Mouse (Mus musculus): ENCODE results near the gene Kifap3. TPM values are rescaled to one million over a fixed set of nuclear protein-coding genes. Genes with fewer than 3 reads are reported as not detected.

Gene Kifap3
- polyA plus RNA-seq, 1 experiment from 2014 or later, result 146 TPM

DNA sequence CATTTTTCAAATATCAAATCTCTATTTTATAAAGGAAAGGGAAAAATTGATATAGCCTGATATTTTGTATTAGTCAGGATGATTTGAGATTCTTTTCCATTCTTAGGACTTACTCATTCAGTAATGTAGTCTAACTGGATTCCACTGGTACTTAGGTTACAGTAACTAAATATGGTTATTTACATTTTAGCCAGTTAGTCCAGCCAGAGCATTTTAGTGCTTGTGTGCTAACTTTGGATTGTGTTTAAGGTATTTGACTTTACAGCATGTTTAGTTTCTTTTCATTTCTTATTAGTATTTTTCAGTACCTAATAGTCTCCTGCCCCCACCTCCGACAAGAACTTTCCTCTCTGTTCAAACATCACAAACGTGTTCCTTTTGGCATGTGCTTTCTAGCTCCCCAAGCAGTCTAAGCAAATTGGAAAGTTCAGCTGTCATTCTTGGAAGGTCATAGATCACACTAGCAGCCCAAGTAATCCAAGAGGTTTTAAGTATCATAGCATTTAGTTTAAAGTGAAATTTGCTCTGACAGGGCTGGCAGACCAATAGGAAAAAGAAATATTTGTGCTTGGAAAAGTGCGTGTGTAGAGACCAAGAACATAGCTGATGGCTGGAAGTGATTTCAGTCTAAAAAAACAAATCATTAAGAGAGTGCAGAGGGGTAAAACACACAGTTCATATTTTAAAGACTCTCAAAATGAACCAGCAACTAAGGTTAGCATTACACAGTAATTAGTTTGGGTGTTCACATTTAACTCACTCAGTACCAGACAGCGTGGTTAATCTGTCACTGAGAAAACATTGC lies 127.8 kb downstream of the Kifap3 start:
- no peak for DNase-seq
- Histone ChIP-seq H3K4me3 (replicated peaks; ENCODE audit: low read depth, low read length) (no peak overlapping the region), H3K27me3 (ENCODE audit: control insufficient read depth, insufficient read depth, low read length) (no peaks in the 10 kb centered on the region), H3K27ac (replicated peaks; ENCODE audit: low read depth, low read length) (no peak overlapping the region), H3K4me1 (ENCODE audit: control insufficient read depth, insufficient read depth, low read length) (no peaks in the 10 kb centered on the region), H3K36me3 (ENCODE audit: control insufficient read depth, insufficient read depth, low read length) (no peaks in the 10 kb centered on the region), H3K9me3 (ENCODE audit: control insufficient read depth, low read length) (no peaks in the 10 kb centered on the region), H3K4me2 (ENCODE audit: low read length) (no peak overlapping the region), H3K9ac (replicated peaks; ENCODE audit: low read length) (no peak overlapping the region)
- 84% methylated on average over 4 of the region's 4 CpGs for WGBS
- ATAC-seq (ENCODE audit: low FRiP score, low TSS enrichment), result no peak

DNA sequence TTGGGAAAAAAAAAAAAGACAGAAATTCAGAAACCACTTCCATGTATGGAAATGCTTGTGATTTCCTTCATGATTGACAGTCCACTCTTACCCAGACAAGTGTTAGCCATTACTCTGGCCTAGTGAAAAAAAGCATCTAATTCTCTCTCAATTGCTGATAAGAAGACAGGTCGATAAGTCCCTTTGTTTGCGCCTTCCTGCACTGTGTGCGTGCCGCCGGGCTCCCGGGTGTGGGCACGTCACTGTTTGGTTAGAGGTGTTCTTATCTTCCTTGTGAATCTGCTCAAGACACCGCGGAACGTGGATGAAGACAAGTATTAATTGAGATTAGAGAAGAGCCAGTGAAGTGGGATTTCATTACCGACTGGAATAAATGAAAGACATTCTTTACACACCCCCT lies 129.0 kb downstream of the Kifap3 start:
- ATAC-seq (ENCODE audit: low FRiP score, low TSS enrichment) (no peak), DNase-seq (peak; percentile 12)
- no peak overlapping the region for H3K9ac ChIP-seq (replicated peaks; ENCODE audit: low read length)
- H3K27me3 ChIP-seq (ENCODE audit: control insufficient read depth, insufficient read depth, low read length), result no peaks in the 10 kb centered on the region
- 0 out of 2 replicates have a peak, but pooled peaks cover 6% of the 10 kb centered on the region for H3K36me3 ChIP-seq (ENCODE audit: control insufficient read depth, insufficient read depth, low read length)
- WGBS, result 60% methylated on average over 11 of the region's 11 CpGs
- H3K27ac ChIP-seq (replicated peaks; ENCODE audit: low read depth, low read length), result no peak overlapping the region
- no peak overlapping the region for H3K4me2 ChIP-seq (ENCODE audit: low read length)
- no peaks in the 10 kb centered on the region for H3K9me3 ChIP-seq (ENCODE audit: control insufficient read depth, low read length)
- H3K4me1 ChIP-seq (ENCODE audit: control insufficient read depth, insufficient read depth, low read length), result no peaks in the 10 kb centered on the region
- no peak overlapping the region for H3K4me3 ChIP-seq (replicated peaks; ENCODE audit: low read depth, low read length)

DNA sequence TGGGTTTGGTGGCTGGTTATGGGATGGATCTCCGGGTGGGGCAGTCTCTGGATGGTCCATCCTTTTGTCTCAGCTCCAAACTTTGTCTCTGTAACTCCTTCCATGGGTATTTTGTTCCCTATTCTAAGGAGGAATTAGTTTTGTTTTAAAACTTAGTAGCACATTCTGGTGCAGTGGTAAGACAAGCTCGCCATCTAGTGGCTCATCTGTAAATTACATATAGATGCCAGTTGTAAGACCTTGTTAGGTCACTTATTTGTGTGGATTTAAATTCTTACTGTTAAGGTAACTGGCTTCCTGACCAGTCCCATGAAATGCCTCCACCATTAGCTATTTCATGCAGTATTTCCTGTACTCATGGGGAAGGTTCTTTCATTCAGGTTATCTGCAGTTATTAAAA lies 131.0 kb downstream of the Kifap3 start:
- Histone ChIP-seq H3K9me3 (ENCODE audit: control insufficient read depth, low read length) (no peaks in the 10 kb centered on the region), H3K9ac (replicated peaks; ENCODE audit: low read length) (no peak overlapping the region), H3K27ac (replicated peaks; ENCODE audit: low read depth, low read length) (no peak overlapping the region), H3K4me3 (replicated peaks; ENCODE audit: low read depth, low read length) (no peak overlapping the region), H3K36me3 (ENCODE audit: control insufficient read depth, insufficient read depth, low read length) (0 out of 2 replicates have a peak, but pooled peaks cover 8% of the 10 kb centered on the region), H3K27me3 (ENCODE audit: control insufficient read depth, insufficient read depth, low read length) (no peaks in the 10 kb centered on the region), H3K4me1 (ENCODE audit: control insufficient read depth, insufficient read depth, low read length) (no peaks in the 10 kb centered on the region), H3K4me2 (ENCODE audit: low read length) (no peak overlapping the region)
- peak; percentile 85 for DNase-seq
- ATAC-seq (ENCODE audit: low FRiP score, low TSS enrichment), result no peak
- WGBS, result 8% methylated on average over 2 of the region's 2 CpGs

DNA sequence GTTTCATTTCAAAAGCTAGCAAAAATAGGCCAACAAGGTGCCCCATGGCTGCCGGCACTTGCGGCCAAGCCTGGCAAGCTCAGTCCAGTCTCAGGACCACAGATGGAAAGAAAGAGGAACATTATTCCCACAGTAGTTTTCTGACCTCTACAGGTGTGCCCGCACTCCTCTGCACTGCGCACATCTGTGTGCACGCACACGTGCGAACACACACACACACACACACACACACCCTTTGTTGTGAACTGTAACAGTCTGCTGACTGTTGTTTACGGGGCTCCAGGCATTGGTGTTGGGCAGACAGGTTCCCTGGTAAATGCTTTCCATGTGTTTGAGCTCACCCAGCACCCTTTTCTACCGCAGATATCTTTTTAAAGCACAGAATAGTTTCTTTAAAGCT lies 131.4 kb downstream of the Kifap3 start:
- H3K4me3 ChIP-seq (replicated peaks; ENCODE audit: low read depth, low read length), result no peak overlapping the region
- no peak overlapping the region for H3K4me2 ChIP-seq (ENCODE audit: low read length)
- H3K27me3 ChIP-seq (ENCODE audit: control insufficient read depth, insufficient read depth, low read length), result no peaks in the 10 kb centered on the region
- H3K9ac ChIP-seq (replicated peaks; ENCODE audit: low read length), result no peak overlapping the region
- no peak overlapping the region for H3K27ac ChIP-seq (replicated peaks; ENCODE audit: low read depth, low read length)
- ATAC-seq (ENCODE audit: low FRiP score, low TSS enrichment), result no peak
- H3K9me3 ChIP-seq (ENCODE audit: control insufficient read depth, low read length), result no peaks in the 10 kb centered on the region
- WGBS, result 95% methylated on average over 9 of the region's 9 CpGs
- peaks cover 11% of the 10 kb centered on the region; the same call in 1 of the 2 replicates for H3K36me3 ChIP-seq (ENCODE audit: control insufficient read depth, insufficient read depth, low read length)
- no peak for DNase-seq
- H3K4me1 ChIP-seq (ENCODE audit: control insufficient read depth, insufficient read depth, low read length), result no peaks in the 10 kb centered on the region

DNA sequence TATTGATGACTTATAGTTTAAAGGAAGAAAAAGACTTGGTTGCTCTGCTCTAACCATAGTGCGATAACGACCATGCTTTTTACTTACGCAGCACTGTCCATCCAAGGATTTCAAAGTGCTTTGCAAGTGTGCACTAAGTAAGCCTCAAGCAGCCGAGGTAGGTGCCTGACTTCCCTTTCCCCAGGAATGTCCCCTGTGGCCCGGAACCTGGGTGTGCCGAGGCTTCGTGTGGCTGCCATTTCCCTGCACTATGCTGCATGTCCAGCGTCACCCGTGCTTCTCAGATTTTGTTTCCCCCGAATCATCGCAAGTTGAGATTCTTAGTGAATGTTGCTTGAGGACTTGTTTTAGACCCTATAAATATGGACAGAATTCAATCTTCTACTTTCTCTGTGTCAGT lies 132.6 kb downstream of the Kifap3 start:
- H3K9me3 ChIP-seq (ENCODE audit: control insufficient read depth, low read length), result no peaks in the 10 kb centered on the region
- H3K4me2 ChIP-seq (ENCODE audit: low read length), result no peak overlapping the region
- peaks cover 23% of the 10 kb centered on the region for H3K36me3 ChIP-seq (ENCODE audit: control insufficient read depth, insufficient read depth, low read length)
- no peak for DNase-seq
- WGBS, result 93% methylated on average over 11 of the region's 11 CpGs
- H3K27me3 ChIP-seq (ENCODE audit: control insufficient read depth, insufficient read depth, low read length), result no peaks in the 10 kb centered on the region
- no peak overlapping the region for H3K9ac ChIP-seq (replicated peaks; ENCODE audit: low read length)
- no peak overlapping the region for H3K4me3 ChIP-seq (replicated peaks; ENCODE audit: low read depth, low read length)
- no peak for ATAC-seq (ENCODE audit: low FRiP score, low TSS enrichment)
- H3K4me1 ChIP-seq (ENCODE audit: control insufficient read depth, insufficient read depth, low read length), result no peaks in the 10 kb centered on the region
- no peak overlapping the region for H3K27ac ChIP-seq (replicated peaks; ENCODE audit: low read depth, low read length)

DNA sequence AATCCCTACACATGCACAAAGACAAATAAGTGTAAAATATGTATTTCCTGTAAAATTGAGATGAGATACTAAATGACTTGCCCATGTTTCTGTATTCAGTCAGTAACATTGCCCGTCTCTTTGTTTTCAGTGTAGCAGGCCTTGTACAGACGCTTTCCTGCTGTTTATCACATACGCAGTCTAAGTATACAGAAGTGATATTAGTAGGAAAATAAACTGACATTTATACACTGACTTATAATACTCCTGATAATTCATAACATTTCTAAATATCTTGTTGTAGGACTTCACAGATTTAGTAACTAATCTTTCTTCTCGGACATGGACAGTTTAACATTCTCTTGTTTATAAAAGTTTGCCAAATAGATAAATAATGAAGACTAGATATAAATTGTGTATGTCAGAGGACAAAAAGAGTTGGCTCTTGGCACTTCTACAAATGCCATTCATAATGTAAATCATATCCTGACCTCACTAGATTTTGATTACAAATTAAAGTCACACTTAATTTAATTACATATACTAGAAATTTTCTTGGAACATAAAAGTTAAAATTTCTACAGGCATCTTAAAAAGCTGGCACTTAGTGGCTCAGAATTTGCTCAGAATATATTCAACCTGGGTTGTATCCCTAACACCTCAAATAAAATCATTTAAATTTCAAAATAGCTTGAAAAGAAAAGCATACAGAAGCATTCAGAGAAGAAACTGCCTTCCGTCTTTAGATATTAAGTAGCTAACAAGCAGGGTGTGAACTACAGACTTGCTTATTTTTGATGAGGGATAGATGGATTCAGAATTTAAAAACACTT lies 138.2 kb downstream of the Kifap3 start:
- Histone ChIP-seq H3K4me3 (replicated peaks; ENCODE audit: low read depth, low read length) (no peak overlapping the region), H3K27ac (replicated peaks; ENCODE audit: low read depth, low read length) (no peak overlapping the region), H3K9me3 (ENCODE audit: control insufficient read depth, low read length) (no peaks in the 10 kb centered on the region), H3K9ac (replicated peaks; ENCODE audit: low read length) (no peak overlapping the region), H3K27me3 (ENCODE audit: control insufficient read depth, insufficient read depth, low read length) (no peaks in the 10 kb centered on the region), H3K4me1 (ENCODE audit: control insufficient read depth, insufficient read depth, low read length) (no peaks in the 10 kb centered on the region), H3K4me2 (ENCODE audit: low read length) (no peak overlapping the region), H3K36me3 (ENCODE audit: control insufficient read depth, insufficient read depth, low read length) (peaks cover 33% of the 10 kb centered on the region)
- ATAC-seq (ENCODE audit: low FRiP score, low TSS enrichment) (no peak), DNase-seq (no peak)
- 97% methylated on average over 5 of the region's 5 CpGs for WGBS

DNA sequence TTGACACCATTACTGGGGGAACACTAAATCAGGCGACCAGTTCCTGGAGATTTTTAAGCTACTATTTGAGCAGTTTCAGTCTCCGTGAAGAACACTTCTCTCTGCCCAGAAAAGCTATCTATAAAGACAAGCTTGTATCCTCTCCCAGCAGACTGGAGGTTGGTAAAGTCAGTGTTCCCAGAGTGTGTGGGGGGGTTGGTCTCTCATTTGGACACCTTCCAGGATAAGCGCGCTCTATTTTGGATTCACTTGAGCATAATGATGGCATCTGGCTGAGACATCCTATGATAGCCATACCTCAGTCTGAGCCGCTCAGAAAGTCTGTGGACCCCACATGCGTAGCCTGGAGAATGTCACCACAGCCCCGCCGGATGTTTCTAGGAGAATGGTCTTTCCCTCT lies 144.7 kb downstream of the Kifap3 start:
- H3K27me3 ChIP-seq (ENCODE audit: control insufficient read depth, insufficient read depth, low read length), result no peaks in the 10 kb centered on the region
- ATAC-seq (ENCODE audit: low FRiP score, low TSS enrichment), result no peak
- WGBS, result 94% methylated on average over 8 of the region's 8 CpGs
- no peak overlapping the region for H3K9ac ChIP-seq (replicated peaks; ENCODE audit: low read length)
- H3K9me3 ChIP-seq (ENCODE audit: control insufficient read depth, low read length), result no peaks in the 10 kb centered on the region
- H3K4me2 ChIP-seq (ENCODE audit: low read length), result no peak overlapping the region
- H3K4me3 ChIP-seq (replicated peaks; ENCODE audit: low read depth, low read length), result no peak overlapping the region
- DNase-seq, result no peak
- no peaks in the 10 kb centered on the region for H3K36me3 ChIP-seq (ENCODE audit: control insufficient read depth, insufficient read depth, low read length)
- H3K4me1 ChIP-seq (ENCODE audit: control insufficient read depth, insufficient read depth, low read length), result peaks cover 3% of the 10 kb centered on the region; the same call in 1 of the 2 replicates
- no peak overlapping the region for H3K27ac ChIP-seq (replicated peaks; ENCODE audit: low read depth, low read length)

DNA sequence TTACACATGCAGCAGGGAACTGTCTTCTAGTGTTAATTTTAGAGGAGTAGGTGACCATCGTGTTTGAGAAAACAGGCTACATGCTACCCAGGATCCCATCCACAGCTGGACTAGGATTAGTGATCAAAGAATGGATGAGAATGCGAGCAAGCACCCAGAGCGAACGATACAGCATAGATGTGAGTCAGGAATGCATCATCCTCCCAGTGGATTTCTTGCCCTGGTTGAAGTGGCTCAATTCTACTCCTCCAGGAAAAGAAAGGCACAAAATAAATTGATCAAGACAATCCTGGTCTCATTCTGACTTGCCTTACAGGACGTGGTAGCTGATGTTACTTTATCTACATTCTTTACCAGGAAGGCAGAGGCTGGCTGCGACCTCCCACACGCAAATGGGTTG lies 149.5 kb downstream of the Kifap3 start, which contains the start of gene Scyl3:
Gene Scyl3 (plus strand): TSS at position 255 of the 400 bp plus-strand sequence.
- no peaks in the 10 kb centered on the region for H3K9me3 ChIP-seq (ENCODE audit: control insufficient read depth, low read length)

More for the DNA sequence above, 149.5 kb downstream of the Kifap3 start, which contains the start of gene Scyl3:
- Histone ChIP-seq H3K4me1 (ENCODE audit: control insufficient read depth, insufficient read depth, low read length) (peaks cover 12% of the 10 kb centered on the region), H3K4me2 (ENCODE audit: low read length) (peak within 1 kb of the TSS; percentile 80), H3K9ac (replicated peaks; ENCODE audit: low read length) (peak within 1 kb of the TSS; percentile 96), H3K27ac (replicated peaks; ENCODE audit: low read depth, low read length) (peak within 1 kb of the TSS; percentile 86), H3K27me3 (ENCODE audit: control insufficient read depth, insufficient read depth, low read length) (no peaks in the 10 kb centered on the region), H3K36me3 (ENCODE audit: control insufficient read depth, insufficient read depth, low read length) (peaks cover 8% of the 10 kb centered on the region), H3K4me3 (replicated peaks; ENCODE audit: low read depth, low read length) (peak within 1 kb of the TSS; percentile 93)
- DNase-seq (peak; percentile 3), ATAC-seq (ENCODE audit: low FRiP score, low TSS enrichment) (no peak)
- WGBS, result 69% methylated on average over 7 of the region's 7 CpGs

Measured in midbrain, embryonic 14.5 days (tissue).